ENCODE assay signal across 8 mouse cellular contexts in the genomic region with DNA sequence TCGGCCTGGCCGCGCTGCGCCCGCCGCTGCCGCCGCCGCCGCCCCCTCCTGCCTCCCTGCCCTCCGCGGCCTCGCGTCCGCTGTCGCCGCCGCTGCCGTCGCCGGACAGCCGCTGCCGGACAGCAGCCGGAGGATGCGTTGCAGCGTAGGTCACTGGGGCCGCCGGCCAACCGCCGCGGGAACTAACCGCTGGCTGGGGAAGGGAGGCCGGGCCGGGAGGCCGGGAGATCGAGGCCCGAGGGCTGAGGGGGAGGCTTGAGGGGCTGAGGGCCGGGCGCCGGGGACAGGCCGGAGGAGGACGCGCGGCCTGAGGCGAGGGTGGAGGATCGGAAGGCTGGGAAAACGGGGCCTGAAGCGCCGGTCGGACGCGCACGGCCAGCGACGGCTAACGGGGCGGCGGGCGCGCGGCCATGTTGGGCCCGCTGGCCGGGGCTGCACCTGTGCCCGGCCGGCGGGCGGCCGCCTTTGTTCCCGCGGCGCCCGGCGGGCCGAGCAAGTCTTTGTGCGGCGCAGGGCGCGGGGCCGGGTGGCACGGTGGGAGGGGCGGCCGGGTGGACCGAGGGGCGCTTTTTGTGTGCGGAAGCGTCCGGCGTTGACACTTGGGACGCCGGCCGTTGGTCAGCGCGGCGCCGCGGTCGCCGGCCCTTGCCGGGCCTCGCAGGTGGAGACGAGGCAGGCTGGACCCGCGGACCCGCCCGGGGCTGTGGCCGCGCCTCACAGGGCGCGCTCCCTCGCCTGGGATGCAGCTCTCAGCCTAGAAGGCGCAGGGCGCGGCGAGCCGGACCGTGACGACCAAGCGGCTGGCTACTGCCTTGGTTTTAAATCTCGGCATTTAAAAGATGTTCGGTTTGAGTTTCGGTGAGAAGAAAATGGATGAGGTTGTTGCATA. TPM values are rescaled to one million over a fixed set of nuclear protein-coding genes. Genes with fewer than 3 reads are reported as not detected.
DNase-seq lines count a peak whose midpoint lies in the region; ATAC-seq and TF ChIP-seq lines count a peak whose summit lies in the region.

No protein-coding gene starts in this region.

- no peaks in the 10 kb centered on the region for H3K9me3 ChIP-seq in embryonic facial prominence, embryonic 12.5 days
- no peaks in the 10 kb centered on the region for H3K9me3 ChIP-seq in liver, embryonic 13.5 days (replicated peaks)
- no peaks in the 10 kb centered on the region for H3K9me3 ChIP-seq in neural tube, embryonic 11.5 days (ENCODE audit: control insufficient read depth, low read length)
- H3K9me3 ChIP-seq in stomach, postnatal 0 days (ENCODE audit: control insufficient read depth, low read length), result no peaks in the 10 kb centered on the region

- under 1% methylated on average over 106 of the region's 121 CpGs for WGBS in embryonic facial prominence, embryonic 12.5 days
- WGBS in liver, embryonic 13.5 days (ENCODE audit: insufficient replicate concordance), result under 1% methylated on average over 108 of the region's 121 CpGs
- WGBS in neural tube, embryonic 11.5 days, result under 1% methylated on average over 70 of the region's 121 CpGs
- under 1% methylated on average over 89 of the region's 121 CpGs for WGBS in stomach, postnatal 0 days

- no peak for ATAC-seq in embryonic facial prominence, embryonic 12.5 days (ENCODE audit: insufficient number of reproducible peaks, insufficient read depth, low FRiP score, low TSS enrichment)
- ATAC-seq in liver, embryonic 13.5 days (ENCODE audit: low read depth), result peak; percentile 65
- ATAC-seq in neural tube, embryonic 11.5 days (ENCODE audit: insufficient read depth, low FRiP score, low TSS enrichment), result peak; percentile 67
- ATAC-seq in stomach, postnatal 0 days (ENCODE audit: low FRiP score, low TSS enrichment), result peak; percentile 58

- H3K4me1 ChIP-seq in embryonic facial prominence, embryonic 12.5 days, result peaks cover 32% of the 10 kb centered on the region
- H3K4me1 ChIP-seq in liver, embryonic 13.5 days (replicated peaks), result peaks cover 76% of the 10 kb centered on the region
- H3K4me1 ChIP-seq in neural tube, embryonic 11.5 days (ENCODE audit: control insufficient read depth, insufficient read depth, low read length), result peaks cover 35% of the 10 kb centered on the region
- H3K4me1 ChIP-seq in stomach, postnatal 0 days (replicated peaks; ENCODE audit: control insufficient read depth, insufficient read depth), result no peaks in the 10 kb centered on the region

- peak overlapping the region; percentile 98 for H3K27ac ChIP-seq in embryonic facial prominence, embryonic 12.5 days
- H3K27ac ChIP-seq in liver, embryonic 13.5 days, result peak overlapping the region; percentile 92
- peak overlapping the region; percentile 98 for H3K27ac ChIP-seq in neural tube, embryonic 11.5 days (ENCODE audit: low read depth, low read length)
- H3K27ac ChIP-seq in stomach, postnatal 0 days (replicated peaks), result peak overlapping the region; percentile 94

- H3K4me3 ChIP-seq in embryonic facial prominence, embryonic 12.5 days, result peak overlapping the region; percentile 99
- H3K4me3 ChIP-seq in liver, embryonic 13.5 days (replicated peaks), result peak overlapping the region; percentile 99
- peak overlapping the region; percentile 87 for H3K4me3 ChIP-seq in neural tube, embryonic 11.5 days (ENCODE audit: low read depth, low read length)
- H3K4me3 ChIP-seq in stomach, postnatal 0 days (ENCODE audit: low read depth, low read length), result peak overlapping the region; percentile 98

- H3K36me3 ChIP-seq in embryonic facial prominence, embryonic 12.5 days, result no peaks in the 10 kb centered on the region
- peaks cover 5% of the 10 kb centered on the region; the same call in 1 of the 2 replicates for H3K36me3 ChIP-seq in liver, embryonic 13.5 days
- no peaks in the 10 kb centered on the region for H3K36me3 ChIP-seq in neural tube, embryonic 11.5 days (ENCODE audit: control insufficient read depth, insufficient read depth, low read length)
- no peaks in the 10 kb centered on the region for H3K36me3 ChIP-seq in stomach, postnatal 0 days (ENCODE audit: control insufficient read depth, insufficient read depth, low read length)

- H3K27me3 ChIP-seq in embryonic facial prominence, embryonic 12.5 days, result no peaks in the 10 kb centered on the region
- H3K27me3 ChIP-seq in liver, embryonic 13.5 days, result no peaks in the 10 kb centered on the region
- H3K27me3 ChIP-seq in neural tube, embryonic 11.5 days (ENCODE audit: control insufficient read depth, insufficient read depth, low read length), result no peaks in the 10 kb centered on the region
- no peaks in the 10 kb centered on the region for H3K27me3 ChIP-seq in stomach, postnatal 0 days (ENCODE audit: control insufficient read depth, insufficient read depth, low read length)

- DNase-seq in 3T3-L1 (ENCODE audit: low read depth, low spot score), result peak; percentile 71
- DNase-seq in adrenal gland, postnatal 14 days, result peak; percentile 81
- DNase-seq in heart, adult 8-10 months (ENCODE audit: low spot score), result peak; percentile 10
- peak; percentile 63 for DNase-seq in kidney, adult 9 months
- DNase-seq in liver, embryonic 13.5 days, result peak; percentile 48
- DNase-seq in neural tube, embryonic 11.5 days (ENCODE audit: low spot score), result peak; percentile 75
- DNase-seq in stomach, postnatal 0 days (ENCODE audit: low spot score), result peak; percentile 80

- no peak for TF ChIP-seq CTCF in stomach, postnatal 0 days (IDR thresholded peaks at IDR 0.05; ENCODE audit: low read depth)

- H3K9ac ChIP-seq in embryonic facial prominence, embryonic 12.5 days, result peak overlapping the region; percentile 99
- peak overlapping the region; percentile 99 for H3K9ac ChIP-seq in liver, embryonic 13.5 days
- peak overlapping the region; percentile 100 for H3K9ac ChIP-seq in neural tube, embryonic 11.5 days (ENCODE audit: low read length)
- H3K9ac ChIP-seq in stomach, postnatal 0 days (ENCODE audit: low read length), result peak overlapping the region; percentile 90

- no peak for TF ChIP-seq EP300 in stomach, postnatal 0 days (optimal IDR thresholded peaks at IDR 0.05)

- peak overlapping the region; percentile 55 for H3K4me2 ChIP-seq in embryonic facial prominence, embryonic 12.5 days (replicated peaks)
- peak overlapping the region; percentile 98 for H3K4me2 ChIP-seq in liver, embryonic 13.5 days
- H3K4me2 ChIP-seq in neural tube, embryonic 11.5 days (ENCODE audit: low read depth), result peak overlapping the region; percentile 64
- H3K4me2 ChIP-seq in stomach, postnatal 0 days (replicated peaks; ENCODE audit: low read depth), result peak overlapping the region; percentile 82

RNA-seq across cellular contexts. Expression of a gene that starts 0.5 kb away (rescaled TPM):
- total RNA-seq in adrenal gland, postnatal 14 days (2021), result 52.4 and 55.2 TPM in 2 replicates
- polyA plus RNA-seq in embryonic facial prominence, embryonic 12.5 days (2016; fragmentation: Nextera tagmentation; extraction: Ambion mirVana), result 64.0 and 77.1 TPM in 2 replicates
- total RNA-seq in heart, adult 8-10 months (2022), result 10 to 100 TPM; 24.0 to 25.3 (median 24.5) TPM
- polyA plus RNA-seq in liver, embryonic 13.5 days (2015; fragmentation: Nextera tagmentation; extraction: Ambion mirVana), result 23.6 and 27.3 TPM in 2 replicates
- polyA plus RNA-seq in neural tube, embryonic 11.5 days (2014; fragmentation: Nextera tagmentation; extraction: Ambion mirVana), result 96.0 and 116 TPM in 2 replicates
- 8.5 and 10.3 TPM in 2 replicates for polyA plus RNA-seq in stomach, postnatal 0 days (2015; fragmentation: Nextera tagmentation; extraction: Ambion mirVana)

RNA-seq across cellular contexts. Expression of a gene that starts 38.4 kb away (rescaled TPM):
- 160 and 173 TPM in 2 replicates for total RNA-seq in adrenal gland, postnatal 14 days (2021)
- 63.8 and 65.3 TPM in 2 replicates for polyA plus RNA-seq in embryonic facial prominence, embryonic 12.5 days (2016; fragmentation: Nextera tagmentation; extraction: Ambion mirVana)
- 100 to 1,000 TPM; 135 to 149 (median 141) TPM for total RNA-seq in heart, adult 8-10 months (2022)
- polyA plus RNA-seq in liver, embryonic 13.5 days (2015; fragmentation: Nextera tagmentation; extraction: Ambion mirVana), result 23.5 and 24.7 TPM in 2 replicates
- 51.0 and 54.6 TPM in 2 replicates for polyA plus RNA-seq in neural tube, embryonic 11.5 days (2014; fragmentation: Nextera tagmentation; extraction: Ambion mirVana)
- polyA plus RNA-seq in stomach, postnatal 0 days (2015; fragmentation: Nextera tagmentation; extraction: Ambion mirVana), result 39.5 and 42.6 TPM in 2 replicates

Comparison
In these comparisons a context has a peak if more than half of its experiments do, and no peak if none do; other contexts are left out.
1. DNase-seq: peak in every context shown above with its lines; median percentile 81 in adrenal gland, postnatal 14 days; 80 in stomach, postnatal 0 days; 75 in neural tube, embryonic 11.5 days; 71 in 3T3-L1; 63 in kidney, adult 9 months; 48 in liver, embryonic 13.5 days; 10 in heart, adult 8-10 months.